Mouse (Mus musculus) thymus, adult 2 months (tissue): ENCODE data around the gene Mrtfa. TPM values are rescaled to one million over a fixed set of nuclear protein-coding genes. Genes with fewer than 3 reads are reported as not detected.

Experiments used
- DNase-seq: peaks from one replicate; pipeline ENCODE4 v3.0.0; 2021
- H3K27ac ChIP-seq: fragments of 200-500 bp; 2 replicates; pipeline ENCODE4 v1.5.1; 2012; ENCODE audit warnings: low read length, control low read depth; ENCODE audit not compliant: control insufficient read depth, insufficient read depth
- H3K27me3 ChIP-seq: fragments of 200-500 bp; 2 replicates; pipeline ENCODE4 v1.6.1; 2012; ENCODE audit warnings: mild to moderate bottlenecking, low read length, moderate library complexity, mixed read lengths; ENCODE audit not compliant: control insufficient read depth, insufficient read depth
- H3K36me3 ChIP-seq: fragments of 200-500 bp; 2 replicates; pipeline ENCODE4 v1.6.1; 2012; ENCODE audit warnings: mild to moderate bottlenecking, low read length, moderate library complexity; ENCODE audit not compliant: control insufficient read depth, insufficient read depth
- H3K4me1 ChIP-seq: fragments of 200-500 bp; replicated peaks from 2 replicates; pipeline ENCODE4 v1.6.1; 2012; ENCODE audit warnings: low read length; ENCODE audit not compliant: control insufficient read depth, insufficient read depth
- H3K4me3 ChIP-seq: fragments of 200-500 bp; 2 replicates; pipeline ENCODE4 v1.5.1; 2012; ENCODE audit warnings: mild to moderate bottlenecking, low read length, control low read depth, moderate library complexity; ENCODE audit not compliant: control insufficient read depth, insufficient read depth
- CTCF ChIP-seq: fragments of 200-500 bp; IDR thresholded peaks from 2 replicates; pipeline ENCODE4 v1.5.1; 2012; ENCODE audit warnings: mild to moderate bottlenecking, control low read depth, low read length, moderate library complexity, borderline replicate concordance; ENCODE audit not compliant: control insufficient read depth, poor library complexity, insufficient read depth; ENCODE audit errors: extremely low read depth
- POLR2A ChIP-seq: fragments of 200-500 bp; IDR thresholded peaks from 2 replicates; pipeline ENCODE4 v1.6.1; 2012; ENCODE audit warnings: mild to moderate bottlenecking, low read length, control low read depth, moderate library complexity; ENCODE audit not compliant: control insufficient read depth, poor library complexity, insufficient read depth; ENCODE audit errors: extremely low read depth
- WGBS: fragments of 180-500 bp; shearing (Covaris S2); methylation state at CpG from one replicate; pipeline ENCODE4 v1.1.7; 2018; 5-methylcytosine and 5-hydroxymethylcytosine counted together
- polyA plus RNA-seq: library from polyadenylated mRNA; depleted of rRNA; stranded (reverse); fragments of >200 nt; gene quantifications from 2 replicates; pipeline ENCODE4 v1.2.3, GENCODE M21; 2012

Gene Mrtfa
- polyA plus RNA-seq, 1 experiment: 114 TPM

- H3K27ac ChIP-seq: no peak overlapping the region
- WGBS: 87% methylated on average over 4 of the region's 4 CpGs
- TF ChIP-seq POLR2A: no peak
- TF ChIP-seq CTCF: no peak
- H3K4me3 ChIP-seq: no peak overlapping the region
- H3K36me3 ChIP-seq: no peaks in the 10 kb centered on the region; the same call in 1 of the 2 replicates
- peaks cover 29% of the 10 kb centered on the region for H3K4me1 ChIP-seq
- no peaks in the 10 kb centered on the region for H3K27me3 ChIP-seq
- DNase-seq: no peak
Observed at GRCm38 (mm10) chr15:81041767-81042166, 148.8 kb downstream of the Mrtfa start.

DNA sequence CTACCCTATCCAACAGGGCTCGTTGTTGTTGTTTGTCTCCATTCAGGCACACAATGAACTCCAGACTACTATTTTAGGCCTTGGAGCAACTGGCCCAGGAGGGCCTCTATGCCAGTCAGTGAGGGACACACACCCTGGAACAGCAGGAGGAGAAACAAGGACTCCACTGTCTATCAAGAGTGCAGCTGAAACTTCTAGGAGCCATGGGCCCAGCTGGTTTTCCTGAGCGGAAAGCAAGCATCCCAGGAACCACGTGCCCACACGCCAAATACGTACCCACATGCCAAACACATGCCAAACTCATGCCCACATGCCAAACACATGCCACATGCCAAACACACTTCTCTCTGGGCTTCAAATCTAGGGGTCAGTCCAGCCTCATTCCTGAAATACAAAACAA lies 152.1 kb downstream of the Mrtfa start:
- DNase-seq: no peak
- Histone ChIP-seq H3K4me3 (no peak overlapping the region), H3K27ac (no peak overlapping the region), H3K36me3 (no peaks in the 10 kb centered on the region; the same call in 1 of the 2 replicates), H3K4me1 (peaks cover 37% of the 10 kb centered on the region), H3K27me3 (no peaks in the 10 kb centered on the region)
- WGBS: 96% methylated on average over 5 of the region's 5 CpGs
- TF ChIP-seq POLR2A (no peak), CTCF (no peak)

DNA sequence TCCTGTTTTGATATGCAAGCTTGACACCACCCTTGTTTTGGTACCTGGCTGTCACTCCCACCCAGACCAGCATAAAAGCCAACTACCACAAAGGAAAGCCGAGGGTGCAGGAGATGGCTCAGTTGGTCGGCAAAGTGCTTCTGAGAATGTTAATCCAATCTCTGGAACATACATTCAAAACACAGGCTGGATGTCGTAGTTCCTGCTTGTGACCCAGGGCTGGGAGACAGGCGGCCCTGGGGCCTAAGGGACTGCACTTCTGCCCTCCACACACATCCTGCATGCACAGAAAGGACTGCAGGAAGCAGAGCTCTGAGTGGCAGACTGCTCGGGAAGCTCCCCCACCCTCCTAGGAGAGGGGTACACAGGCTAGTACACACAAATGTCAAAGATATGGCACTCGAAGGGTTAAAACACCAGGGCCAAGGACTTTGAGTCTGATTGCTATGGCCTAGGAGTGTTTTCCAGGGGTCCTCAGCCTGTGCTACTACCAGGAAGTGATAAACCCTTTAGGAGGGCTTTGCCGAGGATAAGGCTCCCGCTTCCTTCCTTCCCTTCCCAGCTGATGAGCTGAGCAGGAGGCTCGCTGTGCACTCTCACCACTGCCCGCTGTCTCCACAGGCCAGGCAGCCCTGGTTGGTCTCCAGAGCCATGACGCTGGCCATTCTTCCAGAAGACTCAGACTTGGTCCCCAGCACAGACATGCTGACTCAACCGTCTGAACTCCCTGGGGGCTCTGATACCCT lies 155.0 kb downstream of the Mrtfa start:
- H3K27me3 ChIP-seq: no peaks in the 10 kb centered on the region
- no peak for DNase-seq
- H3K36me3 ChIP-seq: no peaks in the 10 kb centered on the region; the same call in 1 of the 2 replicates
- no peak for TF ChIP-seq CTCF
- no peak for TF ChIP-seq POLR2A
- no peak overlapping the region for H3K27ac ChIP-seq
- H3K4me1 ChIP-seq: peaks cover 32% of the 10 kb centered on the region
- H3K4me3 ChIP-seq: no peak overlapping the region
- 85% methylated on average over 12 of the region's 12 CpGs for WGBS

- no peak for DNase-seq
- no peak overlapping the region for H3K27ac ChIP-seq
- TF ChIP-seq POLR2A (no peak), CTCF (no peak)
- peaks cover 32% of the 10 kb centered on the region for H3K4me1 ChIP-seq
- no peaks in the 10 kb centered on the region for H3K27me3 ChIP-seq
- 93% methylated on average over 6 of the region's 6 CpGs for WGBS
- H3K36me3 ChIP-seq: no peaks in the 10 kb centered on the region; the same call in 1 of the 2 replicates
- H3K4me3 ChIP-seq: no peak overlapping the region
Observed at GRCm38 (mm10) chr15:81034119-81034518, 156.4 kb downstream of the Mrtfa start.

GRCm38 (mm10) chr15:81032941-81033629 lies 157.5 kb downstream of the Mrtfa start:
- 11% methylated on average over 9 of the region's 9 CpGs for WGBS
- Histone ChIP-seq H3K4me1 (peaks cover 32% of the 10 kb centered on the region), H3K27me3 (no peaks in the 10 kb centered on the region), H3K36me3 (no peaks in the 10 kb centered on the region; the same call in 1 of the 2 replicates), H3K27ac (peak overlapping the region; percentile 30; the same call in 1 of the 2 replicates), H3K4me3 (no peak overlapping the region)
- DNase-seq: peak; percentile 23
- TF ChIP-seq CTCF: no peak
- no peak for TF ChIP-seq POLR2A

- 91% methylated on average over 4 of the region's 4 CpGs for WGBS
- Histone ChIP-seq H3K4me3 (no peak overlapping the region), H3K4me1 (peaks cover 34% of the 10 kb centered on the region), H3K27ac (no peak overlapping the region), H3K27me3 (no peaks in the 10 kb centered on the region), H3K36me3 (no peaks in the 10 kb centered on the region; the same call in 1 of the 2 replicates)
- TF ChIP-seq POLR2A (no peak), CTCF (no peak)
- DNase-seq: no peak
Observed at GRCm38 (mm10) chr15:81031611-81032010, 158.9 kb downstream of the Mrtfa start.

GRCm38 (mm10) chr15:81030891-81031425 lies 159.6 kb downstream of the Mrtfa start:
- no peaks in the 10 kb centered on the region for H3K36me3 ChIP-seq
- DNase-seq: no peak
- TF ChIP-seq POLR2A (no peak), CTCF (no peak)
- H3K27ac ChIP-seq: no peak overlapping the region
- no peaks in the 10 kb centered on the region for H3K27me3 ChIP-seq
- 91% methylated on average over 10 of the region's 10 CpGs for WGBS
- no peak overlapping the region for H3K4me3 ChIP-seq
- peaks cover 34% of the 10 kb centered on the region for H3K4me1 ChIP-seq
